Mouse (Mus musculus) B cell, adult (primary cell): ENCODE data around the gene Nkiras2. TPM values are rescaled to one million over a fixed set of nuclear protein-coding genes. Genes with fewer than 3 reads are reported as not detected.

Experiments used
- total RNA-seq: library from RNA; stranded (reverse); gene quantifications from 4 replicates; pipeline ENCODE4 v1.2.4, GENCODE M21; 2023; ENCODE audit not compliant: inconsistent age

Gene Nkiras2
- total RNA-seq, result 24.9 to 30.3 TPM (median 26.3 TPM) in 4 replicates

DNA sequence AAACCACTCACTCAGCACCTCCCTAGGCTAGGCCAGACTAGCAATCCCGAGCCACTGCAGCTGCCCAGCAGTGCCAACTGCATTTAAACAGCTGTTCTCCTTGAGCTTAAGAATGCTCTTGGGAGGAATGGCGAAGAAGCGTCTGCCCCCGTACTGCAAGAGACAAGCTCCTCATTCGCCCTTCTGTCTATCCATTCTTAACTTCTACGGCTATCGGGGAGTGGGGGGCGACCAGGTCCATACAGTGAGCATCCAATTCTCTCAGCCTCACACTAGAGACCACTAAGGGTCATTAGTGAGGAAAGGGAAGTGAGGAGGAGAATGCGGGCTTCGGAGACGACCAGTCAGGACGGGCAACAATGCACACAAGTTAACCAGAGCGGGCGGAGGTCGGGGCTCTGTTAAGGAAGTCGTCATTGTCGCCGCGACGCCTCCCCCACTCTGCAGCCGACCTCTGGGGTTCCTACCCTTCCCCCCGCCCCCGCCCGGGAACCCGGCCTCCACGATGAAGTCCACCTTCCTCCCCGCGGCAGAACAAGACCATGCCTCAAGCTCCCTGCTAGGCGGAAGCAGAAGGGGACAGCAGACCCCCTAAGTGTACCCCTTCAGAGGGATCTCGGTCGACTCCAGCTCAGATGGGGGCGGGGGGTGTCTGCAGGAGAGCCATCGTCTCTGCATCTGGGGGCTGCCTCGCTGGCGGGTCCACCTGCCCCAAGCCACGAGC lies at the start of gene Nkiras2:
Gene Nkiras2 (plus strand): TSS at position 484 of the 724 bp plus-strand sequence.

DNA sequence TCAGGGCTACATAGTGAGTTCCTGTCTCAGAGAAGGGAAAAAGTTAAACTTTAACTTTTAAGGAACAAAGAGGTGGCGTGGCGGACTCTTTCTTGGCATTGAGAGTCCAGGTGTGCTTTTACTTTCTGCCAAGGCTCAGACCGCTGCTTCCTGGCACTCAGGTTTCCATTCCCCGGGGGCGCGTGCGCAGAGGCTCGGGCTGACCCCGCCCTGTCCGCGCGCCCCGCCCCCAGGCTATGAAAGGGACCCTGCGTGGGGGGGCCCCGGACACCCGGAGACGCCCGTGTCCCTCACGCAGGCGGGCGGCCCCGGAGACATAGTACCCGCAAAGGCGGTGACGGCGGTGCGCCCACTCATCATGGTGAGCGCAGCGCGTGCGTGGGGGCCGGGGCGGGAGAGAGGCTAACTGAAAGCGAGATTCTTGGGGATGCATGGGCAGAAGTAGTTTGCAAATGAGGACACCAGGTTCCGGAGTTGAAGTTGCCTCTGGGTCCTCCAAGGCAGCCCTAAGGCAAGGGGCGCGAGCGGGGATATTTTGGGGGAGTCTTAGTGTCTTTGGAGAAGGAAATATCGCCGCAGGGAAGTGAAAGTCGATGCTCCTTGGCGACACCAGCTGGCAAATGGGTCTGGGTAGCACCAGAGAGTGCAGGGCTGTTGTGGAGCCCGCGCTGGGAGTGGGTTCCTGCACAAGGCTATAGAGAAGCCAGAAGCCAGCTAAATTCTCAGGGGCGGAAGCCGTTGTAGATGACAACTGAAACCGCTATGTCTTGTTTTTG lies 44.1 kb upstream of the Nkiras2 start, which contains the start of gene Cnp:
Gene Cnp (plus strand): TSS at position 197 of the 776 bp plus-strand sequence.

DNA sequence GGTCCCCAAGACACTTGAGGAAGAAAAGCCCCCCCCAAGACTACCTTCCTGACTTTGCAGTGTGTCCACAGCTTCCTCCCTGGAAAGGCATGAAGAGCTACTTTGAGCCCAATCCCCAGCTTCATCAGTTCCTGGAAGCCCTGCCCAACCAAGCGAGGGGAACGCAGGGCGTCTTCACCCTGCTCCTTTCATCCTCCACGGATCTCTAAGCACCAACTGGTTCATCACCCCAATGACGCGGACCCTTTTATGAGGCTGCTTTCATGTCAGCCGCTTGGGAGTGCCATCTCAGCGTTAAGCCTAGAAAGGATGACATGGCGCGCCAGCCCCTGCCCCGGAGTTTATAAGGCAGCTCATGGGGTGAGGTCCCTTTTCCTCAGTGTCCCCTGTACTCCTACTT lies 938 bp downstream of the Nkiras2 start, which contains the start of gene Dnajc7:
Gene Dnajc7 (minus strand): TSS at position 187 of the 400 bp plus-strand sequence.

Other genes starting within 250 kb of the Nkiras2 start
- gene Jup, start 221.5 kb upstream of the Nkiras2 start, total RNA-seq, result 12.6 to 22.2 TPM (median 13.9 TPM) in 4 replicates
- gene P3h4, start 204.4 kb upstream of the Nkiras2 start, total RNA-seq, result 0.24 TPM in 1 of 4 replicates, not detected in the others
- gene Fkbp10, start 203.5 kb upstream of the Nkiras2 start, total RNA-seq, result not detected in 4 replicates
- gene Nt5c3b, start 177.4 kb upstream of the Nkiras2 start, total RNA-seq, result 60.8 to 67.9 TPM (median 62.0 TPM) in 4 replicates
- 1.2 to 3.1 TPM (median 2.1 TPM) in 4 replicates for gene Klhl10, start 177.3 kb upstream of the Nkiras2 start, total RNA-seq
- 20.4 to 24.2 TPM (median 22.4 TPM) in 4 replicates for gene Klhl11, start 146.5 kb upstream of the Nkiras2 start, total RNA-seq
- gene Acly, start 91.2 kb upstream of the Nkiras2 start, total RNA-seq, result 158 to 172 TPM (median 161 TPM) in 4 replicates
- gene Ttc25, start 73.6 kb upstream of the Nkiras2 start, total RNA-seq, result 0.32 to 0.51 TPM (median 0.39 TPM) in 3 of 4 replicates, not detected in the other
- 182 to 196 TPM (median 187 TPM) in 4 replicates for gene Cnp, start 44.3 kb upstream of the Nkiras2 start, total RNA-seq
- gene Dnajc7, start 924 bp downstream of the Nkiras2 start, total RNA-seq, result 460 to 496 TPM (median 474 TPM) in 4 replicates
- gene Zfp385c, start 73.2 kb downstream of the Nkiras2 start, total RNA-seq, result 0.24 TPM in 1 of 4 replicates, not detected in the others
- 18.4 to 28.4 TPM (median 20.7 TPM) in 4 replicates for gene Dhx58, start 85.0 kb downstream of the Nkiras2 start, total RNA-seq
- 37.4 to 42.8 TPM (median 40.6 TPM) in 4 replicates for gene Kat2a, start 93.2 kb downstream of the Nkiras2 start, total RNA-seq
- not detected in 4 replicates for gene Hspb9, start 94.6 kb downstream of the Nkiras2 start, total RNA-seq
- 128 to 135 TPM (median 134 TPM) in 4 replicates for gene Rab5c, start 119.0 kb downstream of the Nkiras2 start, total RNA-seq
- gene Kcnh4, start 140.7 kb downstream of the Nkiras2 start, total RNA-seq, result 6.4 to 8.3 TPM (median 6.9 TPM) in 4 replicates
- gene Hcrt, start 143.7 kb downstream of the Nkiras2 start, total RNA-seq, result not detected in 4 replicates
- 17.9 to 27.2 TPM (median 20.3 TPM) in 4 replicates for gene Ghdc, start 151.7 kb downstream of the Nkiras2 start, total RNA-seq
- 63.3 to 74.4 TPM (median 69.7 TPM) in 4 replicates for gene Stat5b, start 231.5 kb downstream of the Nkiras2 start, total RNA-seq
- 38.6 to 43.6 TPM (median 41.8 TPM) in 4 replicates for gene Stat5a, start 240.1 kb downstream of the Nkiras2 start, total RNA-seq